ENCODE assay signal across 8 mouse cellular contexts in the genomic region with DNA sequence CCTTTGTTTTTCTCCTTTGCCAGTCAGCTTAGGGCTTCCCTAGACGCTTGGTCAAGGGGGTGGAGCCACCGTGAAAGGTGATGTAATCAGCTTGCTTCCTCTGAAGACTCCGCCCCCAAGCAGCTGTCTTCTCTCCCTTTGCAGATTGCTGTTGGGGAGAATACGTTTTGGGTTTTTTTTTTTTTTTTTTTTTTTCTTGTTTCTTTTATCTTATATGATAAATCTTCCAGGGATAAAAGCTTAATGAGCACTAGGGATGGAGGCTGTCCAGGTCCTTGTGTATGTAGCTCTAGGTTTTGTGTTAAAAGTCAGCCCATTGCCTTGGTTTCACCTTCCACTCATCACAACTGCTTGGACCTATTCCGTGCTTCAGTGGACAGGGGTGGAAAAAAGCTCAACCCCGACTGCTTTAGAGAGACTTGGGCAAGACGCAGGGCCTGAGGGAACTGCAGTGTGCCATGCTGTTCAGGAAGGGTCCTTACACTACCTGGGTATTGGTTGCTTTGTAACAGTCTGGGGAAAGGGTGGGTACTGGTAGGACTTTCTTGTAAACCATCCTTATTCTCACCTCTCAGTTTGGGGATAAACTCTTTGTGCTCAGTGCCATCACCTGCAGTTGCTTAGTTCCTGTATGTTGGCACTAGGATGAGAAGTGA. TPM values are rescaled to one million over a fixed set of nuclear protein-coding genes. Genes with fewer than 3 reads are reported as not detected.
DNase-seq lines count a peak whose midpoint lies in the region; ATAC-seq lines count a peak whose summit lies in the region.

No protein-coding gene starts in this region.

- H3K4me3 ChIP-seq in heart, embryonic 13.5 days = peak overlapping the region; percentile 86
- peak overlapping the region; percentile 86 for H3K4me3 ChIP-seq in liver, embryonic 12.5 days
- H3K4me3 ChIP-seq in stomach, embryonic 15.5 days (replicated peaks) = peak overlapping the region; percentile 77

- peaks cover 42% of the 10 kb centered on the region for H3K36me3 ChIP-seq in heart, embryonic 13.5 days
- peaks cover 51% of the 10 kb centered on the region for H3K36me3 ChIP-seq in liver, embryonic 12.5 days
- H3K36me3 ChIP-seq in stomach, embryonic 15.5 days = peaks cover 16% of the 10 kb centered on the region

- H3K4me2 ChIP-seq in heart, embryonic 13.5 days = peak overlapping the region; percentile 98
- peak overlapping the region; percentile 85 for H3K4me2 ChIP-seq in liver, embryonic 12.5 days
- peak overlapping the region; percentile 78 for H3K4me2 ChIP-seq in stomach, embryonic 15.5 days

- 13% methylated on average over 7 of the region's 7 CpGs for WGBS in heart, embryonic 13.5 days
- 5% methylated on average over 7 of the region's 7 CpGs for WGBS in liver, embryonic 12.5 days (ENCODE audit: insufficient replicate concordance)
- WGBS in stomach, embryonic 15.5 days = 7% methylated on average over 7 of the region's 7 CpGs

- no peaks in the 10 kb centered on the region for H3K9me3 ChIP-seq in heart, embryonic 13.5 days
- no peaks in the 10 kb centered on the region for H3K9me3 ChIP-seq in liver, embryonic 12.5 days (replicated peaks)
- no peaks in the 10 kb centered on the region for H3K9me3 ChIP-seq in stomach, embryonic 15.5 days

- peak; percentile 62 for ATAC-seq in erythroid progenitor cell, adult 5-6 weeks (replicated peaks; ENCODE audit: low FRiP score, poor library complexity, severe bottlenecking)
- ATAC-seq in heart, embryonic 13.5 days (ENCODE audit: extremely low read depth, insufficient number of reproducible peaks, low FRiP score, low TSS enrichment) = 0 out of 2 replicates have a peak, but pooled peaks have one; percentile 32
- ATAC-seq in liver, embryonic 12.5 days = peak; percentile 31
- ATAC-seq in stomach, embryonic 15.5 days (ENCODE audit: insufficient read depth, low FRiP score, low read depth) = peak; percentile 36

- H3K27ac ChIP-seq in heart, embryonic 13.5 days (replicated peaks) = peak overlapping the region; percentile 96
- H3K27ac ChIP-seq in liver, embryonic 12.5 days = peak overlapping the region; percentile 99
- H3K27ac ChIP-seq in stomach, embryonic 15.5 days = peak overlapping the region; percentile 97

- peak overlapping the region; percentile 96 for H3K9ac ChIP-seq in heart, embryonic 13.5 days
- peak overlapping the region; percentile 97 for H3K9ac ChIP-seq in liver, embryonic 12.5 days
- peak overlapping the region; percentile 30; the same call in 1 of the 2 replicates for H3K9ac ChIP-seq in stomach, embryonic 15.5 days

- H3K4me1 ChIP-seq in heart, embryonic 13.5 days = peaks cover 46% of the 10 kb centered on the region
- peaks cover 63% of the 10 kb centered on the region for H3K4me1 ChIP-seq in liver, embryonic 12.5 days
- H3K4me1 ChIP-seq in stomach, embryonic 15.5 days = peaks cover 13% of the 10 kb centered on the region; the same call in 1 of the 2 replicates

- peak; percentile 97 for DNase-seq in CD4-positive helper T cell, adult 2 months (ENCODE audit: low read depth, low spot score)
- peak; percentile 96 for DNase-seq in brain, embryonic 18.5 days (ENCODE audit: low read depth, low spot score)
- peak; percentile 98 for DNase-seq in kidney, postnatal 10 days
- DNase-seq in natural killer cell, adult 2 months (ENCODE audit: low spot score in 2 of 2) = peak; percentile 95

- H3K27me3 ChIP-seq in heart, embryonic 13.5 days (replicated peaks) = no peaks in the 10 kb centered on the region
- no peaks in the 10 kb centered on the region for H3K27me3 ChIP-seq in liver, embryonic 12.5 days (replicated peaks)
- no peaks in the 10 kb centered on the region for H3K27me3 ChIP-seq in stomach, embryonic 15.5 days (replicated peaks)

RNA-seq across cellular contexts. Expression of a gene that starts 3.0 kb away (rescaled TPM):
- 53.7 and 90.1 TPM in 2 replicates for total RNA-seq in erythroid progenitor cell, adult 5-6 weeks (2015; ENCODE audit: low replicate concordance)
- 67.5 and 87.5 TPM in 2 replicates for total RNA-seq in erythroid progenitor cell, adult 5-6 weeks (2017; ENCODE audit: low replicate concordance)
- polyA plus RNA-seq in heart, embryonic 13.5 days (2015; fragmentation: Nextera tagmentation; extraction: Ambion mirVana) = 24.6 and 26.3 TPM in 2 replicates
- polyA plus RNA-seq in liver, embryonic 12.5 days (2016; fragmentation: Nextera tagmentation; extraction: Ambion mirVana) = 29.0 and 32.8 TPM in 2 replicates
- 32.3 and 36.4 TPM in 2 replicates for polyA plus RNA-seq in stomach, embryonic 15.5 days (2015; fragmentation: Nextera tagmentation; extraction: Ambion mirVana)

RNA-seq across cellular contexts. Expression of a gene that starts 3.0 kb away (rescaled TPM):
- total RNA-seq in erythroid progenitor cell, adult 5-6 weeks (2015; ENCODE audit: low replicate concordance) = 16.9 and 18.0 TPM in 2 replicates
- 13.5 and 50.5 TPM in 2 replicates for total RNA-seq in erythroid progenitor cell, adult 5-6 weeks (2017; ENCODE audit: low replicate concordance)
- 67.8 and 75.9 TPM in 2 replicates for polyA plus RNA-seq in heart, embryonic 13.5 days (2015; fragmentation: Nextera tagmentation; extraction: Ambion mirVana)
- polyA plus RNA-seq in liver, embryonic 12.5 days (2016; fragmentation: Nextera tagmentation; extraction: Ambion mirVana) = 113 and 123 TPM in 2 replicates
- 89.5 and 101 TPM in 2 replicates for polyA plus RNA-seq in stomach, embryonic 15.5 days (2015; fragmentation: Nextera tagmentation; extraction: Ambion mirVana)

RNA-seq across cellular contexts. Expression of a gene that starts 9.3 kb away (rescaled TPM):
- total RNA-seq in erythroid progenitor cell, adult 5-6 weeks (2015; ENCODE audit: low replicate concordance) = 7.6 and 26.0 TPM in 2 replicates
- 3.0 and 4.0 TPM in 2 replicates for total RNA-seq in erythroid progenitor cell, adult 5-6 weeks (2017; ENCODE audit: low replicate concordance)
- 53.8 and 55.3 TPM in 2 replicates for polyA plus RNA-seq in heart, embryonic 13.5 days (2015; fragmentation: Nextera tagmentation; extraction: Ambion mirVana)
- 15.0 and 16.8 TPM in 2 replicates for polyA plus RNA-seq in liver, embryonic 12.5 days (2016; fragmentation: Nextera tagmentation; extraction: Ambion mirVana)
- 53.2 and 62.8 TPM in 2 replicates for polyA plus RNA-seq in stomach, embryonic 15.5 days (2015; fragmentation: Nextera tagmentation; extraction: Ambion mirVana)

RNA-seq across cellular contexts. Expression of a gene that starts 22.0 kb away (rescaled TPM):
- 37.7 and 68.5 TPM in 2 replicates for total RNA-seq in erythroid progenitor cell, adult 5-6 weeks (2015; ENCODE audit: low replicate concordance)
- total RNA-seq in erythroid progenitor cell, adult 5-6 weeks (2017; ENCODE audit: low replicate concordance) = 2.9 and 3.7 TPM in 2 replicates
- polyA plus RNA-seq in heart, embryonic 13.5 days (2015; fragmentation: Nextera tagmentation; extraction: Ambion mirVana) = 25.2 and 31.3 TPM in 2 replicates
- polyA plus RNA-seq in liver, embryonic 12.5 days (2016; fragmentation: Nextera tagmentation; extraction: Ambion mirVana) = 20.2 and 20.9 TPM in 2 replicates
- 21.7 and 23.9 TPM in 2 replicates for polyA plus RNA-seq in stomach, embryonic 15.5 days (2015; fragmentation: Nextera tagmentation; extraction: Ambion mirVana)

RNA-seq across cellular contexts. Expression of a gene that starts 39.6 kb away (rescaled TPM):
- total RNA-seq in erythroid progenitor cell, adult 5-6 weeks (2015; ENCODE audit: low replicate concordance) = 139 and 201 TPM in 2 replicates
- 73.1 and 118 TPM in 2 replicates for total RNA-seq in erythroid progenitor cell, adult 5-6 weeks (2017; ENCODE audit: low replicate concordance)
- polyA plus RNA-seq in heart, embryonic 13.5 days (2015; fragmentation: Nextera tagmentation; extraction: Ambion mirVana) = 22.8 and 27.7 TPM in 2 replicates
- polyA plus RNA-seq in liver, embryonic 12.5 days (2016; fragmentation: Nextera tagmentation; extraction: Ambion mirVana) = 50.7 and 52.8 TPM in 2 replicates
- 37.8 and 41.4 TPM in 2 replicates for polyA plus RNA-seq in stomach, embryonic 15.5 days (2015; fragmentation: Nextera tagmentation; extraction: Ambion mirVana)

Comparison
In these comparisons a context has a peak if more than half of its experiments do, and no peak if none do; other contexts are left out.
1. Peak in every context shown above with its lines: DNase-seq, ATAC-seq, H3K4me3 ChIP-seq and H3K27ac ChIP-seq.
2. H3K9ac ChIP-seq: peak in every context shown above with its lines; median percentile 97 in liver, embryonic 12.5 days; 96 in heart, embryonic 13.5 days; 30 in stomach, embryonic 15.5 days.